Mouse (Mus musculus): ENCODE measurements at regions not wholly inside any gene's neighbourhood (a gene's known extent, or its start where the extent isn't known, plus 50 kb on each side); places are given as distances from the start of the nearest gene placed in this dataset.

DNA sequence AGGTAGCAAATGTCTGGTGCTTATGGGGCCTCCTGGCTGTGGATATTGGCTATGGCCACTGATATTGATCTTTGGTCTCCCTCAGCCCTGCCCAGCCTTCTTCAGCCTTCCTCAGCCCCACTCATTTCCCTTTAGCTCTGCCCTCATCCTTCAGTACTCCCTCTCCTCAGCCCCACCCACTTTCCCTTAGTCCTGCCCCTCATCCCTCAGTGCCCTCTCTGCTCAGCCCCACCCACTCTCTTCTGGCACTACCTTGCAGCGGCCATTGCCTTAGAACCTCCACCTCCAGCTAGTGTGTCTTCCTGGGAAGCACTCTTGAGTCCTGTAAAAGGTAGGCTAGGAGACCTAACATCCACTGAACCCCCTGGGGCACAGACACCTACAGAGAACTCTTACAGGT is 331.9 kb upstream of the Dio3 start:
- TF ChIP-seq CTCF (IDR thresholded peaks at IDR 0.05; ENCODE audit: extremely low read depth, insufficient read depth, low read length) (no peak), POLR2A (IDR thresholded peaks at IDR 0.05; ENCODE audit: extremely low read depth, insufficient read depth, low read length) (no peak)

All from cortical plate, adult 2 months (tissue).